Mouse (Mus musculus): ENCODE measurements at regions not wholly inside any gene's neighbourhood (a gene's known extent, or its start where the extent isn't known, plus 50 kb on each side); places are given as distances from the start of the nearest gene placed in this dataset.

DNA sequence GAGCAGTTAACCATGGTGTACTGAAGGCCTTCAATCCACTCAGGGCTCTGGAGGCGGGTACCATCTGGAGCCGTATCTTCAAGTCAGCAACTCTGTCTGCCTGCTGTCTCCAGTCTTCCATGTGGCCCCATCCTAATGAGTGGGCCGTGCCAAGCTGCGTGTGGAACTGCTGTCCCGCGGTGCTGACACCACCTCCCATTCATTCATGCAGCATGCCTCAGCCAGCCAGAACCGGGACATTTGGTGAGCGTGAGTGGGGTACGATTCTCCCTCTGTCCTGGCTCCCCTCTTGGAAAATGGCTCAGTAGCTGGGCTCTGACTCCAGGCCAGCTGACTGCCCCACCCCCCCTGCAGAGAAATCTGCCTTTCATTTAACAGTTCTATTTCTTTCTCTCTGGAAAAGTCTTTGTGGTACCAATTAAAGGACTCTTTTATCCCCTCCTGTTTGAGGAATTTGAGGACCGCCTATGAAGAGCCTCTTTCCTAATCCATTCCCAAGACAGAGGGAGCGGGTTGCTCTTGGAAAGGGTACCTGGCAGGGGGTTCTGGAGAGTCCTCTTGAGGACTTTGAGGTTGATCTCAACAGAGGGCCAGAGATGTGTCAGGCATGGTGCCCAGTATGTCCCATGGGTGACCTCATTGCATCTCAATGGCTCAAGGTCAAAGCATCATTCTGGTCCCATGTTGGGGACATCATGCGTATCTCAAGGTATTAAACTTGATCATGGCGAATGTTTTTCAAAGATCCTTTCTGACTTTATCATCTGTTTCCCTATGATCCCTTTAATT lies 55.5 kb upstream of the Brd7 start:
- DNase-seq, result peak; percentile 44

GRCm38 (mm10) chr8:88423264-88423663 lies 61.3 kb upstream of the Brd7 start:
- DNase-seq, result no peak

GRCm38 (mm10) chr8:88428560-88428959 lies 66.6 kb upstream of the Brd7 start:
- no peak for DNase-seq

GRCm38 (mm10) chr8:88431389-88431788 lies 69.4 kb upstream of the Brd7 start:
- no peak for DNase-seq

DNA sequence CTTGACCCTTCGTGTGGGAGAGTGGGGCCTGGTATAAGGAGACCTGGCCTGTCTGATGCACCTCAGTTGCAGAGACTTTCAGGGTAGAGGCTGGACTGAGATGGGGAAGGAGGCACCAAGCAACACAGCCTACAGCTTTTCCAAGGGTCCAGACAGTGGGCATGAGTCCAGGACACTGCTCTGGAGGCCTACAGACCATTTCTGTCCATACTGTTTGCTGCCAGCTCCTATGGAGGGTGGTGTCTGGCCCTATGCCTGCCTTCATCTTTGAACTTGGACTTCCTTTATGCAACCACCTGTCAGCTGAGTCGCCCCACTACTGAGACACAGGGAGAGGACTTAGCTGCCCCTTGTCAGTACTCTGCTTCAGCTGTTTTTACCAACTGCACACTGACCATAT lies 73.7 kb upstream of the Brd7 start:
- DNase-seq, result no peak

DNA sequence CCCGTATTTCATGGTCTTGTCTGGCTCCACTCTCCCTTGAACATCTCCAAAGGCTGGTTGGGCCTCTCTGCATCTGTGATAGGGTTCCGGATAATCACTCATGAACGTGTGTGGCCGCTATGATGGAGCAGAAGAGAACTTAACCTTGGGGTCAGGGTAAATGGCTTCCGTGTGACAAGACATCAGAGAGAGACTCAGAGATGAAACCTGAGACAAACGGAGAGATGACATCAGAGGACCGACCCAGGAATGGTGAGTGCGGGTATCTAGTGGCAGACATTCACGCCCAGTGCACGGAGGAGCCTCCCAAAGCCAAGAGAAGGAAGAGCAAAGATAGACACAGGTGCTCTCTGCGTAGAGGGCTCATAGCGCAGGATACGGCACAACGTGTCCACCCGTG lies 78.2 kb upstream of the Brd7 start:
- DNase-seq, result no peak

DNA sequence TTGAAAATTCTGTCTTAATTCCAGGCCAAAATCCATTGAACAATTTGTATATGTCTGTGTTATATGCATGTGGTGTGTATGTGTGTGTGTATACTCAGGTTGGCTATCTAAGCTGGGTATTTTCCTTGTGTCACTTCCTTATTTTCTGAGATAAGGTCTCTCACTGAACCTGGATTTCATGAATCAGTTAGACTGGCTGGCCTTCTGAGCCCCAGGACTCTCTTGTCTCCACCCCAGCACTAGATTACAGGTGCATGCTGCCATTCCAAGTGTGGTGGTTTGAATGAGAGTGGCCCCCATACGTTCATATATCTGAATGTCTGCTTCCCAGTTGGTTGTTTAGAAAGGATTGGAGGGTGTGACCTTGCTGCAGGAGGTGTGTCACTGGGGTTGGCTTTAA lies 77.8 kb upstream of the Nkd1 start:
- DNase-seq, result no peak

DNA sequence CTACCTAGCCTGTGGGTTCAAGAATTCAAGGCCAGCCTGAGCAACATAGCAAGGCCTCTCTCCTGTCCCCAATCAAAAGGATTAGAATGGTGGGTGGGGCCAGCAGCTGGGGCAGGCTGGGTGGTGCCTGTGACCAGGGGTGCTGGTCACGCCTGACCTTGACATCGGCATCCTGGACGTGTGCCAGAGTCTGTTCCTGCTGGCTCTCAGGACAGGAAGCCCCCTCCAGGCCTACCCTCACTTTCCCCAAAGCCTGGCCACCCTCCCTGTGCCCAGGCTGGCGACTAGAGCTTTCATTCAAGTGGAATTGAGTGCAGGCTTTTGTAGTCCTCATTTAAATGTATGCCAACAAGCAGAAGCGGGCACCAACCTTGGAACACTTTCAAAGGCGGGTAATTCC lies 73.7 kb upstream of the Nkd1 start:
- peak; percentile 52 for DNase-seq

DNA sequence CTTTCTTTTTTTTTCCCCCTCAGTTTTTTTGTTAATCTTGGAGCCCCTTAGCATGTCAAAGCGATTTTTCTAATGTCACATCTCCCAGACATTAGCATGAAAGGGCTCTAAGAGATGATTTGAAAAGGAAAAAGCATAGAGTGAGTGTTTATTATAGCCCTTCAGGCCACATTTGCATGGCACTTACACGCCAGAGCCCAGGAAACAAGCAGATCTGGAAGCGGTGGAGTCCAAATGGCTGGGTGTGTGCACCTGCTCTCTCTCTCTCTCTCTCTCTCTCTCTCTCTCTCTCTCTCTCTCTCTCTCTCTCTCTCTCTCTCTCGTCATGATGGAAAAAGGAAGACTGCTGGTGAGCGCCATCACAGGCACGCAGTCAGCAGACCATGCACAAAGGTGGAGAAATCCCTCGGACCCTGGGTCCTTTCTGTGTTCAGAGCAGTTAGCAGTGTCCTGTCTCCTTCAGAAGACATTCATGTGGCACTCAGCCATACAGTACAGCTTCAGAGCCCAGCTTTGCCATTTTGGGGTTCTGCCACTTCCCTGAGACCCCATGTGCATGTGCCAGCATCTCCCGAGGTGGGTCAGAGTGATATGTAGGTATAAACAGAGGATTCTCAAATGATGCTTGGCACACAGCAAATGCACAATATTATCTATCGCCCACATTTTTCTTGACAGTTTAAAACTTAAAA lies 73.2 kb upstream of the Nkd1 start:
- DNase-seq, result peak; percentile 25

GRCm38 (mm10) chr8:88449001-88449400 lies 72.2 kb upstream of the Nkd1 start:
- DNase-seq, result peak; percentile 53

DNA sequence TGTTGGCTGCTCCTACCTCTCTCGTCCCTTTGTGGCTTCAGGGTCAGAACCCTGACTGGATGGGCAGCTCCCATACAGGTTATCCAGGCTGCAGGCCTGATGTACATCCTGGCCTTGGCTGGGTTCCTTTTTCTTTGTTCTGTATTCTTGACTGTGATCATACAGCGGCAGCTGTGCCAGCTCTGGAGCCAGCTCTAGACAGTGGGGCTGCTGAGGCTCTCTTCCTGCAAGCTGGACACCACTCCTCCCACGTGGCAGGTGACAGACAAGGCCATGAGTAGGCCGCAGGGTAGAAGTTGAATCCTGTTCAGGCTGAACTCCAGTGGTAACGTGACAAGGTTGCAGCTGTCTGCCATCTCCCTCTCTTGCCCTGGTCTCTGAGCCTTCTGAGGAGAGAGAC lies 71.6 kb upstream of the Nkd1 start:
- DNase-seq, result peak; percentile 13

- DNase-seq, result peak; percentile 36
These were observed 70.1 kb upstream of the Nkd1 start for GRCm38 (mm10) chr8:88450864-88451657.

GRCm38 (mm10) chr8:88451658-88452500 lies 69.3 kb upstream of the Nkd1 start:
- peak; percentile 25 for DNase-seq

- DNase-seq, result peak; percentile 78
These were observed 68.7 kb upstream of the Nkd1 start for GRCm38 (mm10) chr8:88452501-88452847.

- peak; percentile 79 for DNase-seq
These were observed 67.0 kb upstream of the Nkd1 start for GRCm38 (mm10) chr8:88454048-88454696.

DNA sequence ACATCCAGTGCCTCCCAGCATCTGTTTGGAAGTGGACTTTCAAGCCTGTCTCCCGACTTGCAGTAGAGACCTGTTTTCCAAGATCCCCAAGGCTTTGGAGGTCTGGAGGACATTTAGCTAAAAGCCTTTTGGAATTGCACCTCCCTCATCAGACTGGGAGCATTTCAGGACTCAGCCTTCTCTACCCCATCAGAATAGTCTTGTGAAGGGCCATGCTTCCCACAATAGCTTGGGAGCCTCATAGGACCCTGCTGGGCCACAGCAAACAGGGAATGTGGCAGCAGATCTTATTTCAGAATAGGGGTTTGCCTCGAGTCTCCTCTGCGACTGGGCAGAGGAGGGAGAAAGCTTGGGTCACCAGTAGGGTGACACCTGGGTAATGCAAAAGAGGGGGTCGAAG lies 66.2 kb upstream of the Nkd1 start:
- no peak for DNase-seq

- DNase-seq, result peak; percentile 45
These were observed 65.6 kb upstream of the Nkd1 start for GRCm38 (mm10) chr8:88455434-88456020.

DNA sequence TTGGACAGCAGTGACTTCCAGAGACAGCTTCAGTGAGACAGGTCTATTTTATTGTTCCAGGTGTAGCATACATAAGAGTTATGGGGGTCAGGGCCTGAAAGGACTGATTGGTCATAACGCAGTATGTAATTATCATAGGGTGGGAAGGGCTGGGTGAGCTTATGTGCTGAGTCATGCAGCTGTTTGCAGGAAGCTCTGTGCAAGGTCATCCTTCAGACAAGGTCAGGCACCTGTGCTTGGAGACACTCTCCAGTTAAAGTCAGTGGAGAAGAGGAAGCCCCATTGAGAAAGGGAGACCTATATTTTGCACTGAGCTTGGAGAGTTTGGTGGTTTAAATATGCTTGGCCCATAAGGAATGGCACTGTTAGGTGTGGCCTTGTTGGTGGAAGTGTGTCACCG lies 62.0 kb upstream of the Nkd1 start:
- DNase-seq, result no peak

DNA sequence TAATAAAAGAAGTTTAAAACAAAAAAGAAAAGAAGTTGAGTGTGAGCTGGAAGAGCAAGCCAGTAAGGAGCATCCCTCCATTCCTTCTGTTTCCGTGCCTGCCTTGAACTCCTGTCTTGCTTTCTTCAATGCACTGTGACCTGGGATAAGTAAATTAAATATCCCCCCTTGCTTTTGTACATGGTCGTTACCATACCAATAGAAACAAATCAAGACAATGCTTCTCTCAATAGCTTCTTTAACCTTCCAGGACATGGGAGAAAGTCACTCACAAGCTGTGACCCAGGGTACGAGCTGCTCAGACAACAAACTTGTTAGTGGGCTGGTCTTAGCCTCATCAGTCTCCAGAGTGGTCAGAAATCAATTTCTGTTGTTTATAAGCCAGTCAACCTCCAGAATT lies 53.4 kb upstream of the Nkd1 start:
- DNase-seq, result no peak

DNA sequence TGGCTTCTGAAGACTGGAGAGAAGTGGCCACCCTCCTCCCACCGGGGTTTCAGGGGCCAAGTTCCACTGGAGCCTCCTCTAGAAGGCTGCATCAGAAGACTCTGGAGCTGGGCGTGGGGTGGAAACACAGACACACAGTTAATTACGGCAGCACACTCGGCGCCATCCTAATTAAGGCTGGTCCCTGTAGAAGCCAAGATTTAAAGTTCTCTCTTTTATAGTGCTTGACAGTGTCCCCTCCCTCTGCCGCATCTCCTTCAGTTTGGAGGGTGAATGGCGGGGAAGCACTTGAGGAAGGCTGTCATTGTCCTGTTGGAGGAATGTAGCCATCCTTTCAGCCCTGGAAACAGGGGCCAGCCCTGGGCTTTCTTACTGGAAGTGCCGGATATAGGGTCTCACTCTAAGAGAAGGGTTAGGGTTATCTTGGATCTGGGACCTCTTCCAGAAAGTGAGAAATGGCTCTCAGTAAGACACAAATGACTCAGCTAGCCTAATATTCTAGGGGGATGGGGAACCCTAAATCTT lies 50.2 kb upstream of the Nkd1 start:
- DNase-seq, result no peak
